Mouse (Mus musculus): ENCODE measurements around the gene Fam171a1.

GRCm38 (mm10) chr2:3165890-3166605, 52.0 kb downstream of the Fam171a1 start:
- TF ChIP-seq POLR2A (IDR thresholded peaks at IDR 0.05; ENCODE audit: insufficient read length, low read depth) (no peak), MAX (IDR thresholded peaks at IDR 0.05; ENCODE audit: low read depth) (no peak), MYOD1 (IDR thresholded peaks at IDR 0.05; ENCODE audit: control insufficient read depth in 1 of 3, insufficient read length in 2 of 3, low read depth in 2 of 3) (no peak), E2F4 (IDR thresholded peaks at IDR 0.05; ENCODE audit: insufficient read depth) (no peak), USF1 (IDR thresholded peaks at IDR 0.05; ENCODE audit: low read depth) (no peak), POLR2AphosphoS2 (IDR thresholded peaks at IDR 0.05; ENCODE audit: insufficient read length, low read depth) (no peak), TCF12 (IDR thresholded peaks at IDR 0.05; ENCODE audit: insufficient read depth, poor library complexity, severe bottlenecking) (no peak), SRF (IDR thresholded peaks at IDR 0.05; ENCODE audit: control insufficient read depth, insufficient read length, low read depth) (no peak), CEBPB (IDR thresholded peaks at IDR 0.05; ENCODE audit: insufficient read depth, poor library complexity, severe bottlenecking) (no peak), MYOG (IDR thresholded peaks at IDR 0.05; ENCODE audit: control insufficient read depth in 1 of 3, insufficient read depth in 1 of 3, insufficient read length in 2 of 3, low read depth in 2 of 3) (no peak), TCF3 (IDR thresholded peaks at IDR 0.05; ENCODE audit: insufficient read length, low read depth) (no peak)

All from myocyte (in vitro differentiated cells).